Mouse (Mus musculus): ENCODE data around the gene Gm9970. TPM values are rescaled to one million over a fixed set of nuclear protein-coding genes. Genes with fewer than 3 reads are reported as not detected.
A peak's percentile ranks its signal among the peaks of the same experiment; 100 is the strongest.

The Gm9970 gene
- polyA plus RNA-seq, 1 experiment from 2014 or later, result 0.80 TPM

DNA sequence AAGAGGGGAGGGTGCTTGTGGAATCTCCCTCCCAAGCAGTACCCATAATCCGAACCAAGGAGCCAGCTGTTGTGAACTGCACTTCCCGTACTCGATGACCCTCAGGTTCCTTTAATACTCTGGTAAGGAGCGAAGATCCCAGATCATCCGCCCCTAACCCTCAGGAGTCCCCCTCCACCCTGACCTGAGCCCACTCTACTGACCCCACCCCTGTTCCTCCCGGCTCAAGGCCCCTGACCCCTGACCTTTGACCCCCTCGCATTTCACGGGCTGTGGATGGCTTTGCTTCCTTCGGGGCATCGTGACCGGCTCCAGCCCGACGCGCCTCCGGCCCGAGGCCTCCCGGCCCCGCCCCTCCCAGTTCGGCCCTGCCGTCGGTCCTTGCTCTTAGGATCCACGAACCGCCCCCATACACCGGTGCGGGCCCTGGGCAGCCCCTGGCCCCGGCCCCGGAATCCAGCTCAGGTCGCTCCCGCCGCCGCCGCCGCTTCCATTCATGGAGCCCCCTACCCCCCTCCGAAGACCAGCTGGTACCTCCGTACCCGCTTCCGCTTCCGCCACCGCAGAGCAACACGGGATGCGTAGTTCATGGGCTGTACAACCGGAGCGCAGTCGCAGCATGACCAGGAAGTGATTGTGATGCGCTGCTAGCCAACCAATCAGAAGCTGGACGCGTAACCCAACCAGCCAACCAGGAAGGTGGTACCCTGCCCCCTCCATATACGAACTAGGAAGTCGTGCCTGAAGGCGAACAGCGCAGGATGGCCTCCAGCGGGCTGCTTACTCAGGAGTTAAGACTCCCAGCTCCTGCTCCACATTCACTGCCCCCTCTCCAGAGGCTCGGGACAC, 39.1 kb downstream of the Gm9970 start, which contains the start of gene Zfp513:
Gene Zfp513 (minus strand): TSS at position 562 of the 849 bp plus-strand sequence.
- Histone ChIP-seq H3K4me3 (ENCODE audit: low read depth, low read length) (peak within 1 kb of the TSS; percentile 81), H3K27ac (ENCODE audit: low read depth, low read length) (peak within 1 kb of the TSS; percentile 84), H3K36me3 (ENCODE audit: control insufficient read depth, insufficient read depth, low read length) (peaks cover 16% of the 10 kb centered on the region), H3K4me1 (replicated peaks; ENCODE audit: control insufficient read depth, insufficient read depth, low read length) (peaks cover 5% of the 10 kb centered on the region; the same call in 1 of the 2 replicates), H3K9ac (ENCODE audit: low read depth, low read length) (peak within 1 kb of the TSS; percentile 86), H3K4me2 (replicated peaks; ENCODE audit: low read depth, low read length) (peak within 1 kb of the TSS; percentile 61), H3K27me3 (ENCODE audit: control insufficient read depth, insufficient read depth, low read length) (no peaks in the 10 kb centered on the region), H3K9me3 (ENCODE audit: control insufficient read depth, low read length) (peaks cover 5% of the 10 kb centered on the region)
- ATAC-seq (ENCODE audit: low FRiP score) (peak; percentile 98), DNase-seq (ENCODE audit: low spot score) (peak; percentile 95)
- under 1% methylated on average over 51 of the region's 53 CpGs for WGBS

- DNase-seq (ENCODE audit: low spot score), result no peak
- H3K36me3 ChIP-seq (ENCODE audit: control insufficient read depth, insufficient read depth, low read length), result peaks cover 18% of the 10 kb centered on the region
- peak overlapping the region; percentile 84; the same call in 1 of the 2 replicates for H3K27ac ChIP-seq (ENCODE audit: low read depth, low read length)
- peaks cover 5% of the 10 kb centered on the region; the same call in 1 of the 2 replicates for H3K4me1 ChIP-seq (replicated peaks; ENCODE audit: control insufficient read depth, insufficient read depth, low read length)
- no peak for ATAC-seq (ENCODE audit: low FRiP score)
- H3K27me3 ChIP-seq (ENCODE audit: control insufficient read depth, insufficient read depth, low read length), result no peaks in the 10 kb centered on the region
- H3K9ac ChIP-seq (ENCODE audit: low read depth, low read length), result peak overlapping the region; percentile 86
- 23% methylated on average over 13 of the region's 13 CpGs for WGBS
- peak overlapping the region; percentile 81 for H3K4me3 ChIP-seq (ENCODE audit: low read depth, low read length)
- peaks cover 5% of the 10 kb centered on the region for H3K9me3 ChIP-seq (ENCODE audit: control insufficient read depth, low read length)
- peak overlapping the region; percentile 48 for H3K4me2 ChIP-seq (replicated peaks; ENCODE audit: low read depth, low read length)
Observed at GRCm38 (mm10) chr5:31201042-31201741, 39.8 kb downstream of the Gm9970 start.

DNA sequence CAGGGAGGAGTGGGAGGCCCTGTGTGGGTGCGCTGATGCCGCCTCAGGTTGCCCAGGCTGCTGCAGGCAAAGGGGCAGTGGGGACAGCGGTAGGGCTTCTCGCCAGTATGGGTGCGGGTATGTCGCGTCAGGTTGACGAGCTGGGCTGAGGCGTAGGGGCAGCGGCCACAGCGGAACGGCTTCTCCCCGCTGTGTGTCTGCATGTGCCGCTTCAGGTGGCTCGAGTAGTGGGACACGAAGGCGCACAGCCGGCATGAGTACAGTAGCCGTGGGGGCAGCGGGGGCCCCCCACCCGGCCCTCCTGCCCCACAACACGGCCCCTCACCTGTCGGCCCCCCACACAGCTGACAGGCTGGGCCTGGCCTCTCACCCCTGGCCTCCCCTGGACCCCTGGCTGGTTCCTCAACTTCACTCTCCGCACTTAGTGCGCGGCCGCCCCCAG, 40.7 kb downstream of the Gm9970 start:
- H3K4me1 ChIP-seq (replicated peaks; ENCODE audit: control insufficient read depth, insufficient read depth, low read length), result peaks cover 5% of the 10 kb centered on the region; the same call in 1 of the 2 replicates
- H3K36me3 ChIP-seq (ENCODE audit: control insufficient read depth, insufficient read depth, low read length), result peaks cover 18% of the 10 kb centered on the region
- peak overlapping the region; percentile 17 for H3K4me2 ChIP-seq (replicated peaks; ENCODE audit: low read depth, low read length)
- ATAC-seq (ENCODE audit: low FRiP score), result no peak
- H3K4me3 ChIP-seq (ENCODE audit: low read depth, low read length), result peak overlapping the region; percentile 81
- peaks cover 5% of the 10 kb centered on the region for H3K9me3 ChIP-seq (ENCODE audit: control insufficient read depth, low read length)
- no peak overlapping the region for H3K9ac ChIP-seq (ENCODE audit: low read depth, low read length)
- WGBS, result 92% methylated on average over 27 of the region's 27 CpGs
- no peak for DNase-seq (ENCODE audit: low spot score)
- H3K27ac ChIP-seq (ENCODE audit: low read depth, low read length), result no peak overlapping the region
- no peaks in the 10 kb centered on the region for H3K27me3 ChIP-seq (ENCODE audit: control insufficient read depth, insufficient read depth, low read length)

GRCm38 (mm10) chr5:31199893-31200292, 41.1 kb downstream of the Gm9970 start:
- 94% methylated on average over 9 of the region's 9 CpGs for WGBS
- Histone ChIP-seq H3K4me1 (replicated peaks; ENCODE audit: control insufficient read depth, insufficient read depth, low read length) (peaks cover 5% of the 10 kb centered on the region; the same call in 1 of the 2 replicates), H3K27ac (ENCODE audit: low read depth, low read length) (no peak overlapping the region), H3K36me3 (ENCODE audit: control insufficient read depth, insufficient read depth, low read length) (peaks cover 21% of the 10 kb centered on the region), H3K4me3 (ENCODE audit: low read depth, low read length) (peak overlapping the region; percentile 81; the same call in 1 of the 2 replicates), H3K9me3 (ENCODE audit: control insufficient read depth, low read length) (peaks cover 5% of the 10 kb centered on the region), H3K9ac (ENCODE audit: low read depth, low read length) (no peak overlapping the region), H3K27me3 (ENCODE audit: control insufficient read depth, insufficient read depth, low read length) (no peaks in the 10 kb centered on the region), H3K4me2 (replicated peaks; ENCODE audit: low read depth, low read length) (no peak overlapping the region)
- DNase-seq (ENCODE audit: low spot score) (no peak), ATAC-seq (ENCODE audit: low FRiP score) (no peak)

DNA sequence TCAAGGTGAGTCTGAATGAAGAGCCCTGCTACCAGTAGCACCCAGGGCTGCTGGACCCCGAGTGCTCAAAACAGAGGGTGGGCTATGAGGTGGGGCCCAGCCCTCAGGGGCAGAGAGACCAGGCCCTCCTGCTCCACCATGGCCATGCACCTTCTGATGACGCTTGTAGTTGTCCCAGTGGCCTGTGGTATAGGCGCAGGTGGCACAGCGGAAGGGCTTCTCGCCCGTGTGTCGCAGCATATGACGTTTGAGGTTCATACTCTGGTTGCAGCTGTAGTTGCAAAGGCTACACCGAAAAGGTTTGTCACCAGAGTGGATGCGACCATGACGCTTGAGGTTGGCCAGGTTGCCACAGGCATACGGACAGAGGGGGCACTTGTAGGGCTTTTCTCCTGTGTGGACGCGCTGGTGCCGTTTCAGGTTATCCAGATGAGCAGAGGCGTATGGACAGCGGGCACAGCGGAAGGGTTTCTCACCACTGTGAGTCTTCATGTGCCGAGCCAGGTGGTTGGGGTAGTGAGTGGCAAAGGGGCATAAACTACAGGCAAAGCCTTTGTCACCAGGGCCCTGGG, 41.6 kb downstream of the Gm9970 start:
- no peak overlapping the region for H3K4me3 ChIP-seq (ENCODE audit: low read depth, low read length)
- H3K27ac ChIP-seq (ENCODE audit: low read depth, low read length), result no peak overlapping the region
- H3K27me3 ChIP-seq (ENCODE audit: control insufficient read depth, insufficient read depth, low read length), result no peaks in the 10 kb centered on the region
- no peak for DNase-seq (ENCODE audit: low spot score)
- H3K9ac ChIP-seq (ENCODE audit: low read depth, low read length), result no peak overlapping the region
- 92% methylated on average over 19 of the region's 19 CpGs for WGBS
- H3K4me2 ChIP-seq (replicated peaks; ENCODE audit: low read depth, low read length), result no peak overlapping the region
- H3K9me3 ChIP-seq (ENCODE audit: control insufficient read depth, low read length), result peaks cover 5% of the 10 kb centered on the region
- peaks cover 5% of the 10 kb centered on the region; the same call in 1 of the 2 replicates for H3K4me1 ChIP-seq (replicated peaks; ENCODE audit: control insufficient read depth, insufficient read depth, low read length)
- no peak for ATAC-seq (ENCODE audit: low FRiP score)
- H3K36me3 ChIP-seq (ENCODE audit: control insufficient read depth, insufficient read depth, low read length), result peaks cover 23% of the 10 kb centered on the region

DNA sequence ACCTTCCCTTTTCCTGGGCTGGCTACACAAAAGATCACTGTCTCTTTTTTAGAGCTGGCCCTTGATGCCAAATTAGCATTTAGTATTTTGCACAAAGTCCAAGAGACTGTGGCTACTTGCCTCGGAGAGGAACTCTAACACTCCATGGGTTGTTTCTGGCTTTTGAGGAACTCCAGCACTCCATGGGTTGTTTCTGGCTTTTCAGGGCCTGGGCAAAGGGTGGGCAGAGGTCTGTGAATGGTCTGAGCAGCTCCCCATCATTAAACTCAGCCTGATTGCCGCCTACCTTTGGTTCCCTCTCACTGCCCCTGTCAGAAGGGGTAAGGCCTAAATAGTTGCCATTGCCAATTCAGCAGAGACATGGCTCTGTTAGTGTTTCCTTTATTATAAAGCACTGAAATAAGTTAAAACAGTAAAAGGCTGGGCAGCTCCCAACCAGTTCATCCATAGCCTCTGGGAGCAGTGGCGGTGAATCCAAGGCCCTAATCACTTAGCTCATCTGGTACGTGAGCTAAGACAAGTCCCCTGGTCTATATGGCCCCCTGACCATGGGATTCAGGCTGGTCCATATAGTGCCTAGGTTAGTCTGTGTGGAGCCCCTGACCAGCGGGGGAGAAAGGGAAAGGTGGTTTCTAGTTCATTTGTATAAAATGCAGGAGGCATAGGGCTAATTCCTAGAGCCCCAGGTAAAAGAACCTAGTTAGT, 42.3 kb downstream of the Gm9970 start:
- peaks cover 5% of the 10 kb centered on the region for H3K9me3 ChIP-seq (ENCODE audit: control insufficient read depth, low read length)
- no peaks in the 10 kb centered on the region for H3K27me3 ChIP-seq (ENCODE audit: control insufficient read depth, insufficient read depth, low read length)
- 85% methylated on average over 5 of the region's 5 CpGs for WGBS
- H3K4me3 ChIP-seq (ENCODE audit: low read depth, low read length), result no peak overlapping the region
- ATAC-seq (ENCODE audit: low FRiP score) (no peak), DNase-seq (ENCODE audit: low spot score) (no peak)
- H3K9ac ChIP-seq (ENCODE audit: low read depth, low read length), result no peak overlapping the region
- H3K36me3 ChIP-seq (ENCODE audit: control insufficient read depth, insufficient read depth, low read length), result peaks cover 23% of the 10 kb centered on the region
- no peak overlapping the region for H3K4me2 ChIP-seq (replicated peaks; ENCODE audit: low read depth, low read length)
- H3K4me1 ChIP-seq (replicated peaks; ENCODE audit: control insufficient read depth, insufficient read depth, low read length), result peaks cover 8% of the 10 kb centered on the region
- H3K27ac ChIP-seq (ENCODE audit: low read depth, low read length), result no peak overlapping the region

GRCm38 (mm10) chr5:31198170-31198569, 42.9 kb downstream of the Gm9970 start:
- ATAC-seq (ENCODE audit: low FRiP score) (no peak), DNase-seq (ENCODE audit: low spot score) (no peak)
- Histone ChIP-seq H3K9me3 (ENCODE audit: control insufficient read depth, low read length) (peaks cover 5% of the 10 kb centered on the region), H3K9ac (ENCODE audit: low read depth, low read length) (no peak overlapping the region), H3K27me3 (ENCODE audit: control insufficient read depth, insufficient read depth, low read length) (no peaks in the 10 kb centered on the region), H3K36me3 (ENCODE audit: control insufficient read depth, insufficient read depth, low read length) (peaks cover 23% of the 10 kb centered on the region), H3K4me1 (replicated peaks; ENCODE audit: control insufficient read depth, insufficient read depth, low read length) (peaks cover 8% of the 10 kb centered on the region), H3K4me2 (replicated peaks; ENCODE audit: low read depth, low read length) (no peak overlapping the region), H3K27ac (ENCODE audit: low read depth, low read length) (no peak overlapping the region), H3K4me3 (ENCODE audit: low read depth, low read length) (no peak overlapping the region)
- WGBS, result 80% methylated on average over 9 of the region's 9 CpGs

GRCm38 (mm10) chr5:31197072-31197471, 44.0 kb downstream of the Gm9970 start:
- Histone ChIP-seq H3K4me2 (replicated peaks; ENCODE audit: low read depth, low read length) (no peak overlapping the region), H3K27me3 (ENCODE audit: control insufficient read depth, insufficient read depth, low read length) (no peaks in the 10 kb centered on the region), H3K4me1 (replicated peaks; ENCODE audit: control insufficient read depth, insufficient read depth, low read length) (peaks cover 8% of the 10 kb centered on the region), H3K9ac (ENCODE audit: low read depth, low read length) (no peak overlapping the region), H3K9me3 (ENCODE audit: control insufficient read depth, low read length) (peaks cover 5% of the 10 kb centered on the region), H3K4me3 (ENCODE audit: low read depth, low read length) (no peak overlapping the region), H3K27ac (ENCODE audit: low read depth, low read length) (no peak overlapping the region), H3K36me3 (ENCODE audit: control insufficient read depth, insufficient read depth, low read length) (peaks cover 21% of the 10 kb centered on the region)
- DNase-seq (ENCODE audit: low spot score) (no peak), ATAC-seq (ENCODE audit: low FRiP score) (no peak)
- WGBS, result 95% methylated on average over 12 of the region's 12 CpGs
